Mouse (Mus musculus) left cerebral cortex, postnatal 10 days (tissue): Measurements from ENCODE around the gene Olfr1269. TPM values are rescaled to one million over a fixed set of nuclear protein-coding genes. Genes with fewer than 3 reads are reported as not detected.

Experiments
- DNase-seq, 2 experiments: peaks; one replicate each; pipeline ENCODE4 v3.0.0; 2021 to 2022; ENCODE audit warnings: low spot score in 2 of 2, mixed read lengths in 1 of 2; ENCODE audit errors: extremely low spot score in 1 of 2
- intact Hi-C: fragments of 180-260 bp; cut with DNase I; formaldehyde crosslinking; loops from one replicate; pipeline ENCODE4 v1.15.1; 2025
- total RNA-seq, 2 experiments: library from RNA; stranded (reverse); gene quantifications; 2 replicates each; pipeline ENCODE4 v1.2.3; 2021

Gene Olfr1269
- total RNA-seq, result not detected

DNA sequence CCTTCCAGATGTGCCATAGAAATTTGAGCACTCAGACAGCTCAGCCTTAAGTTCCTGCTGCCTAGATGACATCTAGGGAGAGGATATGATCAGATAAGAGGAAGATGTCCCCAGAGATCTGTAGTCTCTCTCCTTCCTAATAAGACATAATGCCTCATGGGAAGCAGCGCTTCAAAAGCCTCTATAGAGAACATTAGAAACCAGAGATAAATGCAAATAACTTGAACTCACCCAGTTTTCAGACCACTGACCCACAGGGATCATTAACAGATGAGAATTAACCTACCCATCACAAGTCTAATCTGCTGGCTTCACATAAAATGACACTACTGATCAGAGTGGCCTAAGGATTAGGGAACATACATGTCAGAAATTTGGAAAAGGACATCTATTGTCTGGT, at the start of gene Olfr1269:
Gene Olfr1269 (minus strand): TSS at position 101 of the 400 bp plus-strand sequence.
- DNase-seq, result no peak
- intact Hi-C loops, result no loop called here

- intact Hi-C loops, result no loop called here
- DNase-seq, result no peak
Measured at GRCm38 (mm10) chr2:90153916-90154315, 32.7 kb upstream of the Olfr1269 start.

- intact Hi-C loops, result no loop called here
- no peak for DNase-seq
Measured at GRCm38 (mm10) chr2:90152991-90153390, 31.8 kb upstream of the Olfr1269 start, which contains the start of gene Olfr1270. Gene Olfr1270, minus strand, starts transcription at chr2:90153091.

DNA sequence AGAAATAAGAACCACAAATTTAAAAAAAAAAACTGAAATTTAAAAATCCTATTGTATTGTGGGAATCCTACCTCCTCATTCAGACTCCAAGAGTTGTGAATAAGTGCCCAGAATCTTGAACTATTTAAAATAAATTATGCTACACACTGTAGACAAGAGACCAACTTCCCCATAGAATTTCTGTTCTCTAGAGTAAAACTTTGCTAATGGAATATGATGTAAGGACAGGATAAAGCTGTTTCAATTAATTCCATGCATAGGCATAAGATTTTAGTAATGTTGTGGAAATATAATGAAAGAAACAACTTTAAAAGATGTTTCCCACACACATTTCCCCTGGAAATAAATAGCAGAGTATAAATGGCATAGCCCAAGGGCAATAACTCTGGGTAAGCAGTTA, 21.0 kb upstream of the Olfr1269 start, which contains the start of gene Olfr32:
Gene Olfr32 (minus strand): TSS at position 101 of the 400 bp plus-strand sequence.
- no peak for DNase-seq
- intact Hi-C loops, result no loop called here

- intact Hi-C loops, result no loop called here
- DNase-seq, result no peak
Measured at GRCm38 (mm10) chr2:90070065-90070464, 51.1 kb downstream of the Olfr1269 start.

Other genes starting within 250 kb of the Olfr1269 start
- not detected for gene Olfr1257, start 243.0 kb downstream of the Olfr1269 start, total RNA-seq
- gene Olfr1258, start 194.1 kb downstream of the Olfr1269 start, total RNA-seq, result not detected
- gene Olfr1259, start 172.7 kb downstream of the Olfr1269 start, total RNA-seq, result not detected
- gene Olfr1260, start 147.1 kb downstream of the Olfr1269 start, total RNA-seq, result not detected
- gene Olfr1261, start 130.2 kb downstream of the Olfr1269 start, total RNA-seq, result not detected
- not detected for gene Olfr1262, start 121.3 kb downstream of the Olfr1269 start, total RNA-seq
- not detected for gene Olfr1263, start 109.3 kb downstream of the Olfr1269 start, total RNA-seq
- gene Olfr1264, start 95.8 kb downstream of the Olfr1269 start, total RNA-seq, result not detected
- under 1 TPM in 1 of 2 experiments, not detected in 1; 0.08 TPM for gene Olfr1265, start 86.1 kb downstream of the Olfr1269 start, total RNA-seq
- gene Olfr140, start 57.8 kb downstream of the Olfr1269 start, total RNA-seq, result not detected
- not detected for gene Olfr32, start 20.9 kb upstream of the Olfr1269 start, total RNA-seq
- gene Olfr1270, start 31.7 kb upstream of the Olfr1269 start, total RNA-seq, result not detected
- gene Olfr1506, start 103.1 kb upstream of the Olfr1269 start, total RNA-seq, result under 1 TPM in 1 of 2 experiments, not detected in 1; 0.17 TPM
- not detected for gene Olfr142, start 136.2 kb upstream of the Olfr1269 start, total RNA-seq
- not detected for gene Olfr1271, start 149.6 kb upstream of the Olfr1269 start, total RNA-seq
- gene Olfr1272, start 171.4 kb upstream of the Olfr1269 start, total RNA-seq, result not detected
- not detected for gene Gm13769, start 200.8 kb upstream of the Olfr1269 start, total RNA-seq